Mouse (Mus musculus): ENCODE results near the gene Gm20897. TPM values are rescaled to one million over a fixed set of nuclear protein-coding genes. Genes with fewer than 3 reads are reported as not detected.
"Not testable (repeated sequence)": the region's sequence is repeated elsewhere in the genome, so short reads cannot be mapped to it uniquely, and the experiment has no call there.

The Gm20897 gene
- not detected in 2 replicates for polyA plus RNA-seq (2014; fragmentation: Nextera tagmentation; extraction: Ambion mirVana)

GRCm38 (mm10) chrY:38502138-38502537 lies at the start of gene Gm20897:
TSS of gene Gm20897 (minus strand) at chrY:38502238.
- H3K4me2 ChIP-seq (ENCODE audit: low read depth, severe bottlenecking); H3K27me3 ChIP-seq (ENCODE audit: control insufficient read depth, insufficient read depth, low read length); H3K9ac ChIP-seq (ENCODE audit: low read length); H3K27ac ChIP-seq (replicated peaks; ENCODE audit: low read depth, low read length); DNase-seq (ENCODE audit: low spot score); H3K36me3 ChIP-seq (ENCODE audit: control insufficient read depth, insufficient read depth, low read length); ATAC-seq (ENCODE audit: insufficient number of reproducible peaks, low FRiP score, low TSS enrichment, low read depth); H3K9me3 ChIP-seq (ENCODE audit: control insufficient read depth, low read length); H3K4me3 ChIP-seq (ENCODE audit: low read depth, low read length); H3K4me1 ChIP-seq (ENCODE audit: control insufficient read depth, insufficient read depth, low read length): not testable (repeated sequence)
- WGBS: 80% methylated on average over 1 of the region's 6 CpGs

Other genes starting within 250 kb of the Gm20897 start
- gene Gm21732, start 73.5 kb upstream of the Gm20897 start, polyA plus RNA-seq (2014; fragmentation: Nextera tagmentation; extraction: Ambion mirVana): not detected in 2 replicates